Mouse (Mus musculus) forebrain, embryonic 10.5 days (tissue): Measurements from ENCODE around the gene Atad2b. TPM values are rescaled to one million over a fixed set of nuclear protein-coding genes. Genes with fewer than 3 reads are reported as not detected.
A peak's percentile ranks its signal among the peaks of the same experiment; 100 is the strongest.

Experiments
- DNase-seq: peaks from one replicate; pipeline ENCODE4 v3.0.0-alpha.2; 2017; ENCODE audit warnings: low spot score; ENCODE audit errors: extremely low spot score
- H3K27ac ChIP-seq: fragments of 300-500 bp; sonication (generic); 2 replicates; pipeline ENCODE4 v1.5.1; 2016; ENCODE audit warnings: mild to moderate bottlenecking
- H3K27me3 ChIP-seq: fragments of 300-500 bp; sonication (generic); 2 replicates; pipeline ENCODE4 v1.6.1; 2016; ENCODE audit warnings: mild to moderate bottlenecking; ENCODE audit not compliant: poor library complexity, severe bottlenecking
- H3K36me3 ChIP-seq: fragments of 300-500 bp; sonication (generic); replicated peaks from 2 replicates; pipeline ENCODE4 v1.6.1; 2016; ENCODE audit warnings: mild to moderate bottlenecking, moderate library complexity
- H3K4me1 ChIP-seq: fragments of 300-500 bp; sonication (generic); 2 replicates; pipeline ENCODE4 v1.6.1; 2016
- H3K4me3 ChIP-seq: fragments of 300-500 bp; sonication (generic); 2 replicates; pipeline ENCODE4 v1.5.1; 2016; ENCODE audit warnings: mild to moderate bottlenecking, moderate library complexity
- H3K9me3 ChIP-seq: fragments of 300-500 bp; sonication (generic); 2 replicates; pipeline ENCODE4 v1.6.1; 2016; ENCODE audit warnings: mild to moderate bottlenecking, moderate library complexity
- WGBS: fragments of 180-500 bp; shearing (Covaris S2); methylation state at CpG from one replicate; pipeline ENCODE4 v1.1.7; 2016; 5-methylcytosine and 5-hydroxymethylcytosine counted together
- polyA plus RNA-seq: library from polyadenylated mRNA; unstranded; fragments of >200 nt; fragmentation: Nextera tagmentation; extraction: Ambion mirVana; gene quantifications from 2 replicates; pipeline ENCODE4 v1.2.1, GENCODE M21; 2016

Gene Atad2b
- 11.3 and 12.7 TPM in 2 replicates for polyA plus RNA-seq

DNA sequence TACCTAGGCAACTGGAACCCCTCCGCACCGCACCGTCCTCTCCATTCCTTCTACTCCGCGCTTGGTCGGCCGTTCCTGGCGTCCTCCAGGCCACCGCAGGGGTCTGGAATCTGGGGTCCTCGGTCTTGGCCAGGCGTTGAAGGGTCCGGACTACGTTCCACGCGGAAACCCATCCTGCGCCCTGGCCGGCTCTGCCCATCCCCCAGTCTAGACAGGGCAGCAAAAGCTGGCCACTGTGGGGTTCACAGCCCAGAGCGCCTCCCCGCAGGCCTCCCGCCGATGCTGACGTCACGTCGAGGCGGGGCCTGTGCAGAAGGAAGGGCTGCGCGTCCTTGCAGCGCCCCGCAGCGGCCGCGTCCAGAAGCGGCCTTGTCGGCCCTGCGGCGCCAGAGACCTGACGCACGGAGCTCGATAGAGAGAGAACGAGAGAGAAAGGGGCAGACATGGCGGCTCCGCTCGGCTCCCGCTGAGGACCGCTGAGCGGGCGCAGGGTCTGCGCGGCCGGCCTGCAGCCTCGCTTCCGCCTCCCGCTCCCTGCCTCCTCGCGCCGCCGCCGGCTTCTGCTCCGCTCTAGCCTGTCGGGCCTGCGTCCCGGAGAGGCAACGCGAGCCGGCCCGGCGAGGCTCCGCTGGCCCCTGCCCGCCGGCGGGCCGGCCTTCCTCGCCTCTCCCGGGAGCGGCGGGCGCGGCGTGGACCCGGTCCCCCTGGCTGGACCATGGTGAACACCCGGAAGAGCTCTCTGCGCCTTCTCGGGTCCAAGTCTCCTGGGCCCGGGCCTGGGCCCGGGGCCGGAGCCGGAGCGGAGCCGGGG is at the start of gene Atad2b:
TSS of gene Atad2b (plus strand) at position 360 of the 811 bp plus-strand sequence.
- Histone ChIP-seq H3K9me3 (no peaks in the 10 kb centered on the region), H3K27me3 (no peaks in the 10 kb centered on the region), H3K36me3 (no peaks in the 10 kb centered on the region), H3K27ac (peak within 1 kb of the TSS; percentile 99), H3K4me3 (peak within 1 kb of the TSS; percentile 94), H3K4me1 (peaks cover 23% of the 10 kb centered on the region)
- under 1% methylated on average over 89 of the region's 89 CpGs for WGBS
- peak; percentile 94 for DNase-seq

- Histone ChIP-seq H3K4me1 (peaks cover 10% of the 10 kb centered on the region), H3K27ac (no peak overlapping the region), H3K9me3 (no peaks in the 10 kb centered on the region), H3K4me3 (no peak overlapping the region), H3K27me3 (peaks cover 14% of the 10 kb centered on the region), H3K36me3 (no peaks in the 10 kb centered on the region)
- 79% methylated on average over 8 of the region's 8 CpGs for WGBS
- no peak for DNase-seq
Measured at GRCm38 (mm10) chr12:4868924-4869323, 48.2 kb upstream of the Atad2b start.

DNA sequence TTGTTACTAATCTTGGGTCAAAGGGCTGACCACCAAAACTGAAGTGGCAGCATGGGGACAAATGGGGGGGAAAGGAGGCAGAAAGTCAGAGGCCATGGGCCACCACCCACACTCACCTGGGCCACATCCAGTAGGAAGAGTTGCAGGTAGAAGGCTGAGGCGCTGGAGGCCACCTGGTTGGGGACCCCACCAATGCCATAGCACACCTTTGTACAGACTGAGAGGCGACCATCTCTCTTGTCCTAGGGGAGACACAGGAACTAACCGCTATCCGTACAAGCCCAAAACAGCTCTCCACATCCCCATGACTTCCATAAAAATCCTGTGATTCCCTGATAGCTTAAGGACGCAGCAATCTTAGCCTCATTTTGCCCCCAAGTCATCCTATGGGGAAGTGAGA is 45.9 kb upstream of the Atad2b start:
- Histone ChIP-seq H3K4me1 (peaks cover 11% of the 10 kb centered on the region), H3K27ac (no peak overlapping the region), H3K36me3 (no peaks in the 10 kb centered on the region), H3K27me3 (peaks cover 25% of the 10 kb centered on the region), H3K9me3 (no peaks in the 10 kb centered on the region), H3K4me3 (no peak overlapping the region)
- WGBS: 88% methylated on average over 5 of the region's 5 CpGs
- DNase-seq: no peak

DNA sequence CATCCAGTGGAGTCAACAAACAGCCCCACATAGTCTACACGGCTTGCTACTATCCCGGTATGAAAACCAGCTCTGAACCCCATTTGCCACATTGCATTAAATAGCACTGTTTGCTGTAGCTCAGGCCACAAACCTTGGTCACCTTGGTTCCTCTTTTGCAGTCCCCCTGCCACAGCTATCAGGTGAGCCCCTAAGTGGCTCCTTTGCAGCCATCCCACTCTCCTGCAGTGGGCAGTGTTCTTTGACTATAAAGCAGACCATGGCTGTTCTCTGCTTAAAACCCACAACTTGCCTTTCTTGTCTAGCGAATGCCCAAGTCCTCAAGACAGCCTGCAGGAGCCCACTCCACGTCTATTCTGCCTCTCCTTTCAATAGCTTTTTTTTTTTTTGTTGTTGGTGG is 44.9 kb upstream of the Atad2b start:
- H3K27me3 ChIP-seq: peaks cover 25% of the 10 kb centered on the region
- H3K27ac ChIP-seq: 0 out of 2 replicates have a peak overlapping the region, but pooled peaks have one; percentile 15
- no peaks in the 10 kb centered on the region for H3K9me3 ChIP-seq
- 63% methylated on average over 4 of the region's 4 CpGs for WGBS
- no peaks in the 10 kb centered on the region for H3K36me3 ChIP-seq
- no peak for DNase-seq
- peaks cover 11% of the 10 kb centered on the region for H3K4me1 ChIP-seq
- no peak overlapping the region; the same call in 1 of the 2 replicates for H3K4me3 ChIP-seq

GRCm38 (mm10) chr12:4872983-4873477 is 44.1 kb upstream of the Atad2b start:
- H3K27ac ChIP-seq: 0 out of 2 replicates have a peak overlapping the region, but pooled peaks have one; percentile 15
- H3K4me1 ChIP-seq: peaks cover 11% of the 10 kb centered on the region
- 78% methylated on average over 5 of the region's 5 CpGs for WGBS
- H3K9me3 ChIP-seq: no peaks in the 10 kb centered on the region
- no peaks in the 10 kb centered on the region for H3K36me3 ChIP-seq
- H3K27me3 ChIP-seq: peaks cover 25% of the 10 kb centered on the region
- no peak for DNase-seq
- H3K4me3 ChIP-seq: no peak overlapping the region

DNA sequence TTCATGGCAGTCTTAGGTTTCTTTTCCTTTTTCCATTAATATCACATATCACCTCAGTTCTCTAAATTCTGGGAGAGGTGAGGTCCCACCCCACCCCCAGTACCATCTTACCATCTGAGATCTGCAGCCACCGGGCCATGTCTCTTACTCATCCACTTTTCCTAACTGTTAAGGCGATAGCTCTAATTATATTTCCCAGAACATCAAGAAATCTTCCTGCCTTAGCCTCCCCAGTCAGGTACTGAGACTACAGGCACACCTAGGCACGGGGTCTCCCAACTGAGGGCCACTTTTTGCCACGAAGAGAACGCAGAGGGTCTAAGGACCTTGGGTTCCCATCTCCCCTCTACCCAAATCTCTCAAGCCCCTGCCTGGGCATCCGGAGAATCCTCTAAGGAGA is 43.6 kb upstream of the Atad2b start:
- Histone ChIP-seq H3K27ac (peak overlapping the region; percentile 69), H3K27me3 (peaks cover 25% of the 10 kb centered on the region), H3K36me3 (peaks cover 4% of the 10 kb centered on the region), H3K4me3 (peak overlapping the region; percentile 53), H3K9me3 (no peaks in the 10 kb centered on the region), H3K4me1 (peaks cover 11% of the 10 kb centered on the region)
- 72% methylated on average over 6 of the region's 6 CpGs for WGBS
- no peak for DNase-seq

DNA sequence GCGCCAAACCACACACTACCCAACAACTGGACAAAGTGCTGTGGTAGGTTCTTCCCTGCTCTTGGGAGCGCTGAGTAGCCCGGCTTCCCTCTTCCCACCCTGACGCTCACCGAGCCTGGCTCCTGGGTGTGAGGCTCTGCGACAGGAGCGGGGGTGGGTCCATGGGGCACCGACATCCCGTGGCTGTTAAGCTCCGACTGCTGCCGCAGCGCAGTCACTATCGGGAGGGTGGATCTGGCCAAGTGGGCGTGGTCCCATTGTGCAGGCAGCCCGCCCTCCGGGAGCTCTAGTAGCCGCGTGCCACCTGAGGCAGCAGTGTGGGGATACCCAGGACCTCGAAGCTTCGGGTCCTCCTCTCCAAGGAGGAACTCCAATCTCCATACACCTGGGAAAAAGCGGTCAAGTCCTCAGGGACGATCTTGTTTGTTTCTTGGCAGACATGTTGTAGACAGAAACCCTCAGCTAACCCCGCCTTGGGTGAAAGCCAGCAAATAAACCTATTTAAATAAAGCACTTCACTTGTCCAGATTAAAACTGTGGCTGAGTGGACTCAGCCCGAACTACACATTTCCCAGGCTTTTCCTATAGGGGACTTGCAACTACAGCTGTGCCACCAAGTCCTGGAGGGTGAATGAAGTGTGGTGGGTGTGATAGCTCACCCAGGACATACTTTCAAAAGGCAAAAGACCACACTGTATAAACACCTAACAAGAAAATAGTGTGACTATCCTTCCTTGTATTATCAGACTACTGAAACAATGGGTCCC is 42.8 kb upstream of the Atad2b start, which contains the start of gene Mfsd2b:
TSS of gene Mfsd2b (minus strand) at position 199 of the 767 bp plus-strand sequence.
- H3K9me3 ChIP-seq: no peaks in the 10 kb centered on the region
- H3K4me1 ChIP-seq: peaks cover 11% of the 10 kb centered on the region
- DNase-seq: peak; percentile 65
- 4% methylated on average over 24 of the region's 24 CpGs for WGBS
- H3K4me3 ChIP-seq: peak within 1 kb of the TSS; percentile 53
- peaks cover 12% of the 10 kb centered on the region for H3K36me3 ChIP-seq
- H3K27ac ChIP-seq: peak within 1 kb of the TSS; percentile 69
- H3K27me3 ChIP-seq: peaks cover 25% of the 10 kb centered on the region

GRCm38 (mm10) chr12:4875623-4876022 is 41.5 kb upstream of the Atad2b start:
- no peak overlapping the region for H3K4me3 ChIP-seq
- no peaks in the 10 kb centered on the region for H3K9me3 ChIP-seq
- H3K4me1 ChIP-seq: peaks cover 11% of the 10 kb centered on the region
- H3K27me3 ChIP-seq: peaks cover 25% of the 10 kb centered on the region
- H3K36me3 ChIP-seq: peaks cover 23% of the 10 kb centered on the region
- 81% methylated on average over 8 of the region's 8 CpGs for WGBS
- H3K27ac ChIP-seq: no peak overlapping the region
- no peak for DNase-seq

DNA sequence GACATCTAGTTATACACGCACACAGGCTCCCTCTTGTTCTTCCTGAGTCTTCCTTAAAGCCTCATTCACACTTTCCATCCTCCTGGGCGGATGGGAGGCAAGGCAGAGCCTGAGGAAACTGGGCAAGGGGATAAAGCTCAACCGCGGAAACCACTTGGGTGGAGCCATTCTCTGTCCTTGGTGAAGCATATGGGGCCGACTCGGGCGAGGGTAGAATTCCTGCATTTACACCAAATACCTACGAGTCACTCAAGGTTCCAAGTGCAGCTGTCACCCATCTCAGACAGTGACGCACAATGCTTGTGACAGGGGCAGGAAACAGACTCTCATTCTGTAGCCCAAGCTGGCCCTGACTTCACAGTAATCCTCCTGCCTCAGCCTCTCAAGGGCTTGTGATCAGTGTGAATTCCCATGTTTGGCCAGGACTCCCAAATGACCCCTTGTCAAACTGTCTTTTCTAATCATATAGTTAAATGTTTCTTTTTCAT is 38.8 kb upstream of the Atad2b start:
- Histone ChIP-seq H3K27me3 (peaks cover 16% of the 10 kb centered on the region), H3K4me3 (no peak overlapping the region), H3K4me1 (peaks cover 11% of the 10 kb centered on the region), H3K27ac (no peak overlapping the region), H3K9me3 (no peaks in the 10 kb centered on the region), H3K36me3 (peaks cover 48% of the 10 kb centered on the region)
- WGBS: 79% methylated on average over 9 of the region's 9 CpGs
- no peak for DNase-seq

DNA sequence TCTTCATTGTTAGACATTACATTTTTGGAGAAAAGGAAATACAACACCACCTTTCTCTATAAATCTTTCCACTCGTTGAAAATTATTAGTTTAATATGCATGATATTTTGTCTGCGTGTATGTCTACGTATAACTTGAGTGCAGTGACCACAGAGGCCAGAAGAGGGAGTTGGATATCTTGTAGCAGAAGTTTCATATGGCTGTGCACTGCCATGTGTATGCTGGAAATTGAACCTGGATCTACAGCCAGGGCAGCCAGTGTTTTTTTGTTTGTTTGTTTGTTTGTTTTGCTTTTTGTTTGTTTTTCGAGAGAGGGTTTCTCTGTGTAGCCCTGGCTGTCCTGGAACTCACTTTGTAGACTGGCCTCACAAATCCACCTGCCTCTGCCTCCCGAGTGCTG is 38.1 kb upstream of the Atad2b start:
- DNase-seq: no peak
- H3K9me3 ChIP-seq: no peaks in the 10 kb centered on the region
- 90% methylated on average over 5 of the region's 5 CpGs for WGBS
- no peak overlapping the region for H3K27ac ChIP-seq
- H3K4me3 ChIP-seq: no peak overlapping the region
- peaks cover 6% of the 10 kb centered on the region for H3K4me1 ChIP-seq
- peaks cover 9% of the 10 kb centered on the region for H3K27me3 ChIP-seq
- H3K36me3 ChIP-seq: peaks cover 54% of the 10 kb centered on the region

DNA sequence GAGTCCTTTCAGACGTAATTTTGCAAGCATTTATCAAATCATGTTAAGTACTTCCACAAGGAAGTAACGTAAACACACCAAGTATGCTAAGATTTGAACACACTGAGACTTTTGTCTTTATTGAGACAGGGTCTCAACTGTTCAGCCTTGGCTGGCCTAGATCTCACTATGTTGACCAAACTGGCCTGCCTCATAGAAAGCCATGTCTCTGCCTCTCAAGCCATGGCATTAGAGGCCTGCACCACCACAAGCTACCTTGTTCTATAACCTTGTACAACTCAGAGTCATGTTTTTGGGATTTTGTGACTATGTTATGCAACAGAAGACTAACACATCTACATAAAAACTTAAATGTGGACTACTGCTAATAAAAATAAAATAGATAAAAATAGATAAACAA is 35.1 kb upstream of the Atad2b start:
- no peak for DNase-seq
- no peak overlapping the region for H3K27ac ChIP-seq
- no peaks in the 10 kb centered on the region for H3K27me3 ChIP-seq
- no peak overlapping the region for H3K4me3 ChIP-seq
- WGBS: 90% methylated on average over 2 of the region's 2 CpGs
- H3K36me3 ChIP-seq: peaks cover 59% of the 10 kb centered on the region
- no peaks in the 10 kb centered on the region for H3K4me1 ChIP-seq
- no peaks in the 10 kb centered on the region for H3K9me3 ChIP-seq

GRCm38 (mm10) chr12:4885062-4885461 is 32.1 kb upstream of the Atad2b start:
- 89% methylated on average over 1 of the region's 1 CpGs for WGBS
- H3K27ac ChIP-seq: no peak overlapping the region

More at GRCm38 (mm10) chr12:4885062-4885461, 32.1 kb upstream of the Atad2b start:
- Histone ChIP-seq H3K36me3 (peaks cover 43% of the 10 kb centered on the region), H3K9me3 (no peaks in the 10 kb centered on the region), H3K4me1 (no peaks in the 10 kb centered on the region), H3K27me3 (no peaks in the 10 kb centered on the region), H3K4me3 (no peak overlapping the region)
- DNase-seq: no peak
